In genomic region chr6:137287788-137288187, GRCm38 (mm10) we compare ENCODE assay signal across 20 mouse cellular contexts. TPM values are rescaled to one million over a fixed set of nuclear protein-coding genes. Genes with fewer than 3 reads are reported as not detected.
"Had no signal": no experiment of that assay in that cellular context is flagged by ENCODE, and none has a peak within 500 bp of the region (broad histone marks: within the 10 kb centered on the region; RNA-seq: fewer than 3 reads in every experiment).

No protein-coding gene starts in this region.

- H3K4me2 ChIP-seq: liver, embryonic 15.5 days; lung, embryonic 15.5 days; neural tube, embryonic 13.5 days; neural tube, embryonic 15.5 days; stomach, embryonic 15.5 days had no signal

- DNase-seq: liver, postnatal 0 days; lung, adult 2 months; lung, postnatal 14 days; lung, postnatal 36 days; midbrain, embryonic 14.5 days; right cerebral cortex, postnatal 14 days; thymus, adult 2 months; thymus, postnatal 25 days; thymus, postnatal 4 days had no signal

- H3K36me3 ChIP-seq: liver, embryonic 15.5 days; lung, embryonic 15.5 days; midbrain, embryonic 10.5 days; neural tube, embryonic 13.5 days; neural tube, embryonic 15.5 days; stomach, embryonic 15.5 days had no signal

- ATAC-seq: liver, postnatal 0 days; lung, postnatal 0 days had no signal

- H3K4me1 ChIP-seq: liver, embryonic 15.5 days; lung, embryonic 15.5 days; midbrain, embryonic 10.5 days; neural tube, embryonic 15.5 days; stomach, embryonic 15.5 days had no signal

- H3K9me3 ChIP-seq: liver, embryonic 15.5 days; lung, embryonic 15.5 days; midbrain, embryonic 10.5 days; neural tube, embryonic 13.5 days; neural tube, embryonic 15.5 days; stomach, embryonic 15.5 days had no signal

- H3K4me3 ChIP-seq: liver, embryonic 15.5 days; lung, embryonic 15.5 days; midbrain, embryonic 10.5 days; myocyte; neural tube, embryonic 13.5 days; neural tube, embryonic 15.5 days; stomach, embryonic 15.5 days had no signal

- H3K9ac ChIP-seq: liver, embryonic 15.5 days; liver, postnatal 0 days; lung, embryonic 15.5 days; neural tube, embryonic 13.5 days; neural tube, embryonic 15.5 days; stomach, embryonic 15.5 days had no signal

- H3K27me3 ChIP-seq: liver, embryonic 15.5 days; neural tube, embryonic 13.5 days; neural tube, embryonic 15.5 days; stomach, embryonic 15.5 days had no signal

- H3K27ac ChIP-seq: liver, embryonic 15.5 days; lung, embryonic 15.5 days; macrophage; midbrain, embryonic 10.5 days; neural tube, embryonic 13.5 days; neural tube, embryonic 15.5 days; stomach, embryonic 15.5 days; stomach, postnatal 0 days had no signal

RNA-seq across cellular contexts. Expression of gene Ptpro, which starts 35.7 kb away (rescaled TPM):
- total RNA-seq: megakaryocyte-erythroid progenitor cell, adult 5-6 weeks had no signal
- polyA plus RNA-seq: myocyte had no signal
